Mouse (Mus musculus): ENCODE results near the gene Paqr8. TPM values are rescaled to one million over a fixed set of nuclear protein-coding genes. Genes with fewer than 3 reads are reported as not detected.

The Paqr8 gene
- polyA plus RNA-seq, 1 experiment from 2014 or later = 4.4 TPM

DNA sequence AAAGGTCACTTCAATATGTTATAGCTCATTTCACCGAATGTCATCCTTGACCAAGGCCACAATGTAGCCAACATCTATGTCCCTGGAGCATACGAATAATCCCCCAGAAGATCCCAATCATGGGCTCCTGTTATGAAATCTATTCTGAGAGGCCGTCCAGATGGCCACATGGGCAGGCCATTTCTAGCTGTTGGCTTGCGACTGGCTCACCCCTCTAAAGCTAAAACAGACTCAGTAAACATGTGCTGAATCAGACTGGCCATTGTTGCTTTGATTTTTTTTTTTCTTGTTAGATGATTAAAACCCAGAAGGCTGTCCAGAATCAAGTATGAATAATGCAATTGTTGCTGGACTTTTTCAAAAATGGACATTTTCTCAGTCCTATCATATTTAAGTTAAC is 7.3 kb upstream of the Paqr8 start:
- Histone ChIP-seq H3K27ac (replicated peaks) (no peak overlapping the region), H3K9me3 (no peaks in the 10 kb centered on the region), H3K36me3 (replicated peaks) (no peaks in the 10 kb centered on the region), H3K4me3 (no peak overlapping the region), H3K27me3 (replicated peaks; ENCODE audit: low read depth, poor library complexity, severe bottlenecking) (no peaks in the 10 kb centered on the region), H3K4me1 (no peaks in the 10 kb centered on the region)
- no peak for DNase-seq (ENCODE audit: low spot score)
- 90% methylated on average over 4 of the region's 4 CpGs for WGBS

- Histone ChIP-seq H3K9me3 (no peaks in the 10 kb centered on the region), H3K4me3 (peak overlapping the region; percentile 78), H3K27me3 (replicated peaks; ENCODE audit: low read depth, poor library complexity, severe bottlenecking) (peaks cover 14% of the 10 kb centered on the region; the same call in 1 of the 2 replicates), H3K4me1 (peaks cover 14% of the 10 kb centered on the region), H3K36me3 (replicated peaks) (no peaks in the 10 kb centered on the region), H3K27ac (replicated peaks) (peak overlapping the region; percentile 87)
- no peak for DNase-seq (ENCODE audit: low spot score)
- 25% methylated on average over 16 of the region's 16 CpGs for WGBS
Measured at GRCm38 (mm10) chr1:20889677-20890403, 566 bp upstream of the Paqr8 start.

- Histone ChIP-seq H3K27ac (replicated peaks) (peak overlapping the region; percentile 87), H3K36me3 (replicated peaks) (no peaks in the 10 kb centered on the region), H3K4me3 (peak overlapping the region; percentile 78), H3K9me3 (no peaks in the 10 kb centered on the region), H3K27me3 (replicated peaks; ENCODE audit: low read depth, poor library complexity, severe bottlenecking) (peaks cover 14% of the 10 kb centered on the region; the same call in 1 of the 2 replicates), H3K4me1 (peaks cover 14% of the 10 kb centered on the region)
- DNase-seq (ENCODE audit: low spot score) = peak; percentile 67
- WGBS = under 1% methylated on average over 20 of the region's 20 CpGs
Measured at GRCm38 (mm10) chr1:20890941-20891399, 564 bp downstream of the Paqr8 start.

DNA sequence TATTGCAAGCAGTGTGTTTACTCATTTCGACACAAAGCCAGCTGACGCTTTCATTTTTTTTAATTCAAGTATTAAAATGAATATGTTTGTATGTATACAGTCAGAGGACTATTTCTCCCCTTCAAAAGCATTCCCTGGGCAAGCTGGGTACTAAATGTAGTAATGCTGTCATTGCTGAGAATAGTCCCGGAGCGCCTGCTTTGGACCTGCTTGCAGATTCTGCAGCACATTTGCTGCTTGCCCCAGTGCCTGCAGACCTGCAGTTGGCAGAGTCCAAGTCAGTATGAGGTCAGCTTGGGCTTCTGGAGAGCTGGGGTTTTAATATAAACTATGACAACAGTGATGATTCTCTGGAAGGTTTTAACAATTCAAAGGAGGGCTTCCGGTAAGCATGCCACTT is 2.7 kb downstream of the Paqr8 start:
- Histone ChIP-seq H3K4me1 (peaks cover 14% of the 10 kb centered on the region), H3K4me3 (no peak overlapping the region), H3K27me3 (replicated peaks; ENCODE audit: low read depth, poor library complexity, severe bottlenecking) (peaks cover 14% of the 10 kb centered on the region; the same call in 1 of the 2 replicates), H3K9me3 (no peaks in the 10 kb centered on the region), H3K27ac (replicated peaks) (no peak overlapping the region), H3K36me3 (replicated peaks) (no peaks in the 10 kb centered on the region)
- WGBS = 91% methylated on average over 5 of the region's 5 CpGs
- DNase-seq (ENCODE audit: low spot score) = no peak

- 79% methylated on average over 9 of the region's 9 CpGs for WGBS
- Histone ChIP-seq H3K4me1 (0 out of 2 replicates have a peak, but pooled peaks cover 3% of the 10 kb centered on the region), H3K27me3 (replicated peaks; ENCODE audit: low read depth, poor library complexity, severe bottlenecking) (no peaks in the 10 kb centered on the region), H3K9me3 (no peaks in the 10 kb centered on the region), H3K4me3 (no peak overlapping the region), H3K27ac (replicated peaks) (no peak overlapping the region), H3K36me3 (replicated peaks) (no peaks in the 10 kb centered on the region)
- DNase-seq (ENCODE audit: low spot score) = no peak
Measured at GRCm38 (mm10) chr1:20898391-20898790, 8.0 kb downstream of the Paqr8 start.

GRCm38 (mm10) chr1:20900336-20900735 is 9.9 kb downstream of the Paqr8 start:
- Histone ChIP-seq H3K36me3 (replicated peaks) (no peaks in the 10 kb centered on the region), H3K27ac (replicated peaks) (no peak overlapping the region), H3K27me3 (replicated peaks; ENCODE audit: low read depth, poor library complexity, severe bottlenecking) (no peaks in the 10 kb centered on the region), H3K4me1 (0 out of 2 replicates have a peak, but pooled peaks cover 3% of the 10 kb centered on the region), H3K4me3 (no peak overlapping the region), H3K9me3 (no peaks in the 10 kb centered on the region)
- no peak for DNase-seq (ENCODE audit: low spot score)
- 57% methylated on average over 4 of the region's 4 CpGs for WGBS

DNA sequence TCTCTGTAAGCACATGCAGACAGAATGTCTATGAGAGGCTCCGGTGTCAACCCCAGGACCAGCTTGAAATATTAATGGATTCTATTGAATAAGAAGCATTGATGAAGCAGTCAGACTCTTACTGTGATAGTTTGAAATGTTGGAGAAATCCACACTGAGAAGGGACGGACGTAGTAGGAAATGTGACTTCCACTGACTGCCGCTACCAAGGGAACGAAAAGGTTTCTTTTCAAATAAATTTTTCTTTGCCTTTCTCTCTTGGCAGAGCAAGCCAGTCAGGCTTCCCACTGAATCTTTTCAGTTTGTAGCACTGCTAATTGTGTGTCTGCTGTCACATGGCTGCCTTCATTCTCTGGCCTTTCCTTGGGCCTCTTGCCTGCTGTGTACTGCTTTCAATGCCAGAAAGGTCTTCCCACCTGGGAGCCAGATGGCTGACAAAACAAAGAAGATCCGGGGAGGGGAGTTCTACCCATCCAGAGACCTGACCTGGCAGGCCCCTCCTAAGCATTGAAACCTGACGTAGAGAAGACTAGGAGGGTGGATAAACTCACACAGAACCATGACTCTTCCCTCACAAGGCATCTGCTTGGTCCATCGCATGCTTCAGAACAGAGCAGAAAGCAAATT is 15.2 kb downstream of the Paqr8 start:
- Histone ChIP-seq H3K4me3 (no peak overlapping the region), H3K9me3 (no peaks in the 10 kb centered on the region), H3K4me1 (peaks cover 13% of the 10 kb centered on the region), H3K27me3 (replicated peaks; ENCODE audit: low read depth, poor library complexity, severe bottlenecking) (no peaks in the 10 kb centered on the region), H3K36me3 (replicated peaks) (no peaks in the 10 kb centered on the region), H3K27ac (replicated peaks) (no peak overlapping the region)
- DNase-seq (ENCODE audit: low spot score) = no peak
- WGBS = 83% methylated on average over 8 of the region's 8 CpGs

GRCm38 (mm10) chr1:20906128-20906515 is 15.7 kb downstream of the Paqr8 start:
- no peaks in the 10 kb centered on the region for H3K9me3 ChIP-seq
- no peak for DNase-seq (ENCODE audit: low spot score)
- no peak overlapping the region for H3K4me3 ChIP-seq
- WGBS = 90% methylated on average over 9 of the region's 9 CpGs
- H3K4me1 ChIP-seq = peaks cover 13% of the 10 kb centered on the region
- no peaks in the 10 kb centered on the region for H3K36me3 ChIP-seq (replicated peaks)
- H3K27me3 ChIP-seq (replicated peaks; ENCODE audit: low read depth, poor library complexity, severe bottlenecking) = no peaks in the 10 kb centered on the region
- H3K27ac ChIP-seq (replicated peaks) = no peak overlapping the region

DNA sequence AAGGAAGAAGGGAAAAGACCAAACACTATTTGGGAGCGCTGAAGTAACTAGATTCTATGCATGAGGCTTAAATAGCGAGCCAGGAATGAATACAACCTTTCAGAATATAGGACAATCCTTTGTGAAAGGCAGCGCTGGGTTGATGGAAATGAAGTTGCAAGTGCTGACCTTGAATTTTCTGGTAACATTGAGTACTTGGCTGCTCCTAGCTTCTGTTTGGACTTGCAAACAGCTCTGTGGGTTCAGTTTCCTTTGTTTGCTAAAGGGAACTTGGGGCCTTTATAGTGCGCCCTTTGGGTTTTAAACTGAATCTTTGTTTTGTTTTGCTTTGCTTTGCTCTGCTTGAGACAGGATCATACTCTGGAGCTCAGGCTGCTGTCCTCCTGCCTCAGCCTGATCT is 18.1 kb downstream of the Paqr8 start:
- Histone ChIP-seq H3K27ac (replicated peaks) (0 out of 2 replicates have a peak overlapping the region, but pooled peaks have one; percentile 12), H3K4me1 (peaks cover 20% of the 10 kb centered on the region), H3K27me3 (replicated peaks; ENCODE audit: low read depth, poor library complexity, severe bottlenecking) (no peaks in the 10 kb centered on the region), H3K4me3 (no peak overlapping the region), H3K9me3 (no peaks in the 10 kb centered on the region), H3K36me3 (replicated peaks) (no peaks in the 10 kb centered on the region)
- 28% methylated on average over 4 of the region's 4 CpGs for WGBS
- DNase-seq (ENCODE audit: low spot score) = no peak

DNA sequence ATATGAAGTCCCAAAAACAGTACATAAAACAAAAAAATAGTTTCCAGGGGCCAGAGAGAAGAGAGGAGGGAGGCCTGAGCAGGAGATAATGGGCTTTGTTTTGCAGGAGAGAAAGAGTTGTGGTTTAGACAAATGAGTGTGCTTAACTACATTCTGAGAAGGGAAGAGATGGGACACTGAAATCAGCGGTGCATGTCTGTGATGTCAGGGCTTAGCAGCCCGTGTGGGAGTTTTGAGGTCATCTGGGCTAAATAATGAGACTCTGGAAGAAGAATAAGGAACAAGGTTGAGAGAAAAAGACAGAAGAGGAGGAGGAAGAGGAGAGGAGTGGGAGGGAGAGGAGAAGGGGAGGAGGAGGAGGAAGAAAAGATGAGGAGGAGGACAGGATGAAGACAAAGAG is 21.7 kb downstream of the Paqr8 start:
- DNase-seq (ENCODE audit: low spot score) = no peak
- peaks cover 16% of the 10 kb centered on the region for H3K4me1 ChIP-seq
- 40% methylated on average over 2 of the region's 2 CpGs for WGBS
- no peaks in the 10 kb centered on the region for H3K27me3 ChIP-seq (replicated peaks; ENCODE audit: low read depth, poor library complexity, severe bottlenecking)
- H3K9me3 ChIP-seq = no peaks in the 10 kb centered on the region
- no peak overlapping the region for H3K27ac ChIP-seq (replicated peaks)
- no peak overlapping the region for H3K4me3 ChIP-seq
- no peaks in the 10 kb centered on the region for H3K36me3 ChIP-seq (replicated peaks)

GRCm38 (mm10) chr1:20912527-20913171 is 22.2 kb downstream of the Paqr8 start:
- WGBS = 65% methylated on average over 13 of the region's 13 CpGs
- 0 out of 2 replicates have a peak overlapping the region, but pooled peaks have one; percentile 30 for H3K27ac ChIP-seq (replicated peaks)
- DNase-seq (ENCODE audit: low spot score) = no peak
- H3K4me1 ChIP-seq = peaks cover 13% of the 10 kb centered on the region
- H3K9me3 ChIP-seq = no peaks in the 10 kb centered on the region
- no peaks in the 10 kb centered on the region for H3K27me3 ChIP-seq (replicated peaks; ENCODE audit: low read depth, poor library complexity, severe bottlenecking)
- H3K4me3 ChIP-seq = no peak overlapping the region
- H3K36me3 ChIP-seq (replicated peaks) = no peaks in the 10 kb centered on the region

GRCm38 (mm10) chr1:20914769-20915168 is 24.4 kb downstream of the Paqr8 start:
- no peak overlapping the region for H3K4me3 ChIP-seq
- no peaks in the 10 kb centered on the region for H3K9me3 ChIP-seq
- H3K4me1 ChIP-seq = peaks cover 8% of the 10 kb centered on the region; the same call in 1 of the 2 replicates
- 89% methylated on average over 3 of the region's 3 CpGs for WGBS
- H3K36me3 ChIP-seq (replicated peaks) = no peaks in the 10 kb centered on the region
- no peak overlapping the region for H3K27ac ChIP-seq (replicated peaks)
- H3K27me3 ChIP-seq (replicated peaks; ENCODE audit: low read depth, poor library complexity, severe bottlenecking) = no peaks in the 10 kb centered on the region
- DNase-seq (ENCODE audit: low spot score) = no peak
